Comparison of ENCODE assay signal across 22 mouse cellular contexts in the genomic region with DNA sequence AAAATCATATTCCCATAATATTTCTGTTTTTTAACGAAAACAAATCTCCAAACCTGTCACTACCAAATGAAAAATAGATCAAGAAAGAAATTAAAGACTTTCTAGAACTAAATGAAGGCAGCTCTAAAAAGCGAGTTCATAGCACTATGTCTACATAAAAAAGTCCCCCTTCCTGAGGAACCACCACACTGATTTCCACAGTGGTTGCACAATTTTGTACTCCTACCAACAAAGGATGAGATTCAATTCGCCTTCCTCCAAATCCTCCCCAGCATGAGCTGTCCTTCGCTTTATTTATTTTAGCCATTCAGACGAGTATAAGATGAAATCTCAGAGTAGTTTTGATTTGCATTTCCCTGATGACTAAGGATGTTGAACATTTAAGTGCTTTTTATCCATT. TPM values are rescaled to one million over a fixed set of nuclear protein-coding genes. Genes with fewer than 3 reads are reported as not detected.
"Had no signal": no experiment of that assay in that cellular context is flagged by ENCODE, and none has a peak within 500 bp of the region (broad histone marks: within the 10 kb centered on the region; RNA-seq: fewer than 3 reads in every experiment).

No protein-coding gene starts in this region.

- H3K36me3 ChIP-seq: midbrain, embryonic 13.5 days; midbrain, embryonic 15.5 days; neural tube, embryonic 13.5 days; neural tube, embryonic 15.5 days had no signal

- H3K4me1 ChIP-seq: midbrain, embryonic 15.5 days had no signal

- H3K9me3 ChIP-seq: megakaryocyte, embryonic 14.5 days; midbrain, embryonic 13.5 days; midbrain, embryonic 15.5 days; neural tube, embryonic 13.5 days; neural tube, embryonic 15.5 days had no signal

- H3K27me3 ChIP-seq: midbrain, embryonic 15.5 days; neural tube, embryonic 13.5 days; neural tube, embryonic 15.5 days had no signal

- H3K4me2 ChIP-seq: lung, embryonic 14.5 days; midbrain, embryonic 11.5 days; midbrain, embryonic 13.5 days; midbrain, embryonic 15.5 days; neural tube, embryonic 13.5 days; neural tube, embryonic 15.5 days had no signal

- DNase-seq: lung, adult 18-20 months; lung, embryonic 14.5 days; lung, postnatal 10 days; lung, postnatal 36 days; retina, postnatal 1 day; right cerebral cortex, adult 18-20 months; right cerebral cortex, postnatal 25 days; right cerebral cortex, postnatal 4 days; spleen, adult 18-20 months; thymus, adult 18-20 months; thymus, postnatal 14 days; thymus, postnatal 4 days had no signal

- H3K4me3 ChIP-seq: megakaryocyte, embryonic 14.5 days; midbrain, embryonic 13.5 days; midbrain, embryonic 15.5 days; neural tube, embryonic 13.5 days; neural tube, embryonic 15.5 days had no signal

- H3K27ac ChIP-seq: macrophage; midbrain, embryonic 13.5 days; midbrain, embryonic 15.5 days; neural tube, embryonic 13.5 days; neural tube, embryonic 15.5 days had no signal

RNA-seq across cellular contexts. Expression of a gene that starts 57.0 kb away (rescaled TPM):
- total RNA-seq: megakaryocyte progenitor cell, adult 5-6 weeks; monocyte, adult 5-6 weeks had no signal
- polyA plus RNA-seq: lung, embryonic 14.5 days; macrophage; midbrain, embryonic 11.5 days; midbrain, embryonic 13.5 days; neural tube, embryonic 15.5 days; small intestine, adult 2 months had no signal
